Mouse (Mus musculus): ENCODE data around the gene Zfp385b. TPM values are rescaled to one million over a fixed set of nuclear protein-coding genes. Genes with fewer than 3 reads are reported as not detected.

Zfp385b gene
- polyA plus RNA-seq, 1 experiment from 2014 or later: 2.8 TPM

DNA sequence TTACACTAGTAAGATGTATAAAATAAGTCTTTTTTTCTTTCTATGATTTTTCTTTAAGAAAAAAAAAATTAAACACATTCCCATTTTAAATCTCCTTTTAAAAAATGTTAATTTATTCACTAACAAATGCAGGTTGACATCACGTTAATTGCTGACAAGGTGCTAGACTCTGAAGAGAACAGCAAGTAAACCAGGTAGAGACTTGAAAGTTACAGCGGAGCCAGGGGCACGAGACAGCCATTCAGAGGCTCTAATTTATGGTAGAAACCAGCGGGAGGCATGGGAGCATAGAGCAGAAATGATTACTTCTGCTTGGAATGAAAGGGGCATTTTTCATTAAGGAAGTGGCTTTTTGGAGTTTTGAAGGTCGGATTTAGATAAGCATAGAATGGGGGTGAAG, 401.4 kb downstream of the Zfp385b start:
- H3K36me3 ChIP-seq: no peaks in the 10 kb centered on the region
- no peak overlapping the region for H3K27ac ChIP-seq (replicated peaks)
- no peaks in the 10 kb centered on the region for H3K4me1 ChIP-seq
- H3K9me3 ChIP-seq: no peaks in the 10 kb centered on the region
- H3K9ac ChIP-seq (replicated peaks): no peak overlapping the region
- H3K4me3 ChIP-seq: no peak overlapping the region
- 72% methylated on average over 5 of the region's 5 CpGs for WGBS
- no peak for ATAC-seq (ENCODE audit: low FRiP score, low read depth)
- H3K27me3 ChIP-seq: no peaks in the 10 kb centered on the region
- no peak overlapping the region for H3K4me2 ChIP-seq (replicated peaks)

DNA sequence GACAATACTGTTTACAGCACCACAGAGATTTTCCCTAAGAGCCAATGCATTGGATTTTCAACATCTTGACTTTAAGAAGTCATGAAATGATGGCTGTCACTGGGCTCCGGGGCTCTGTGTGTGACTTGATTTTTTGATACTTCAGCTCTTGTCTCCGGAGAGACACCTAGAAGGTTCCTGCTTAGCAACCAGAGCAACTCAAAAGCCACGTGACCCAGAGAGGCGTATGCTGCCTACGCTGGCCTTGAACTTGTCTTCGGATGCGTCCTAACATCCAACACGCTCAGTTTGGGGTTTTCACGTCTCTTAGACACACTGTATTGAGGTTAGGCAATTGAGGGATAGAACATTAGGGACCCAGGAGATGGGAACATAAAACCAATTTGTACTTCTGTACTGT, 407.3 kb downstream of the Zfp385b start:
- WGBS: 93% methylated on average over 9 of the region's 9 CpGs
- H3K27me3 ChIP-seq: no peaks in the 10 kb centered on the region
- no peak for ATAC-seq (ENCODE audit: low FRiP score, low read depth)
- H3K27ac ChIP-seq (replicated peaks): no peak overlapping the region
- H3K9ac ChIP-seq (replicated peaks): no peak overlapping the region
- no peak overlapping the region for H3K4me2 ChIP-seq (replicated peaks)
- H3K36me3 ChIP-seq: no peaks in the 10 kb centered on the region
- no peaks in the 10 kb centered on the region for H3K4me1 ChIP-seq
- H3K9me3 ChIP-seq: no peaks in the 10 kb centered on the region
- no peak overlapping the region for H3K4me3 ChIP-seq

- ATAC-seq (ENCODE audit: low FRiP score, low read depth): no peak
- Histone ChIP-seq H3K4me3 (no peak overlapping the region), H3K4me2 (replicated peaks) (no peak overlapping the region), H3K27me3 (no peaks in the 10 kb centered on the region), H3K36me3 (no peaks in the 10 kb centered on the region), H3K4me1 (no peaks in the 10 kb centered on the region), H3K27ac (replicated peaks) (no peak overlapping the region), H3K9ac (replicated peaks) (no peak overlapping the region), H3K9me3 (no peaks in the 10 kb centered on the region)
- WGBS: 84% methylated on average over 13 of the region's 13 CpGs
Measured at GRCm38 (mm10) chr2:77411612-77412011, 407.8 kb downstream of the Zfp385b start.

- no peaks in the 10 kb centered on the region for H3K27me3 ChIP-seq
- H3K9ac ChIP-seq (replicated peaks): no peak overlapping the region
- no peaks in the 10 kb centered on the region for H3K4me1 ChIP-seq
- no peak overlapping the region for H3K27ac ChIP-seq (replicated peaks)
- no peaks in the 10 kb centered on the region for H3K36me3 ChIP-seq
- WGBS: 51% methylated on average over 4 of the region's 5 CpGs
- no peak overlapping the region for H3K4me2 ChIP-seq (replicated peaks)
- no peaks in the 10 kb centered on the region for H3K9me3 ChIP-seq
- ATAC-seq (ENCODE audit: low FRiP score, low read depth): peak; percentile 56; the same call in 1 of the 2 replicates
- H3K4me3 ChIP-seq: no peak overlapping the region
Measured at GRCm38 (mm10) chr2:77409521-77410135, 409.8 kb downstream of the Zfp385b start.

GRCm38 (mm10) chr2:77408972-77409371, 410.5 kb downstream of the Zfp385b start:
- no peak for ATAC-seq (ENCODE audit: low FRiP score, low read depth)
- H3K4me3 ChIP-seq: no peak overlapping the region
- 69% methylated on average over 7 of the region's 7 CpGs for WGBS
- H3K4me2 ChIP-seq (replicated peaks): no peak overlapping the region
- H3K9ac ChIP-seq (replicated peaks): no peak overlapping the region
- H3K4me1 ChIP-seq: no peaks in the 10 kb centered on the region
- H3K9me3 ChIP-seq: no peaks in the 10 kb centered on the region
- H3K36me3 ChIP-seq: no peaks in the 10 kb centered on the region
- no peaks in the 10 kb centered on the region for H3K27me3 ChIP-seq
- no peak overlapping the region for H3K27ac ChIP-seq (replicated peaks)

DNA sequence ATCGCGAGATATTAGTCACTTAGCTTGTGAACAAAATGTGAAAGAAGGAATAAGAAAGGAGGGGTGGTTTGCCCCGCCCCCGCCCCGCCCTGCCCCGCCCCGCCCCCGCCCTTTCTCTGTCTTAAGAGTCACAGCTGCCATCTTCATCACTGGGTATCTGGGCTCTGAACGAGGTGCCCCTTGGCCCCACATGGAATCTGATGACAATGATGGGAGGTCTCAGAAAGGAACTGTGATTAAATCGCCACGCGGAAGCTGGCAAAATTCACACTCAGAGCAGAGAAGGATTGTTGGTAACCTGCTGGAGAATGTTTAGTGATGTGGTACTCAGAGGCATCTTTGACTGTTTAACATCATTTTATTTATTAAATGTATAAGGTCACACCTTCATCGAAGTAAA, 417.1 kb downstream of the Zfp385b start:
- ATAC-seq (ENCODE audit: low FRiP score, low read depth): peak; percentile 54
- WGBS: 21% methylated on average over 13 of the region's 13 CpGs
- Histone ChIP-seq H3K4me3 (peak overlapping the region; percentile 19), H3K4me1 (peaks cover 10% of the 10 kb centered on the region), H3K9me3 (no peaks in the 10 kb centered on the region), H3K4me2 (replicated peaks) (peak overlapping the region; percentile 46), H3K27ac (replicated peaks) (no peak overlapping the region), H3K9ac (replicated peaks) (no peak overlapping the region), H3K36me3 (no peaks in the 10 kb centered on the region), H3K27me3 (no peaks in the 10 kb centered on the region)

- Histone ChIP-seq H3K27me3 (no peaks in the 10 kb centered on the region), H3K4me2 (replicated peaks) (peak overlapping the region; percentile 46), H3K4me3 (peak overlapping the region; percentile 19), H3K27ac (replicated peaks) (0 out of 2 replicates have a peak overlapping the region, but pooled peaks have one; percentile 3), H3K36me3 (no peaks in the 10 kb centered on the region), H3K9ac (replicated peaks) (0 out of 2 replicates have a peak overlapping the region, but pooled peaks have one; percentile 17), H3K9me3 (no peaks in the 10 kb centered on the region), H3K4me1 (peaks cover 10% of the 10 kb centered on the region)
- 8% methylated on average over 13 of the region's 13 CpGs for WGBS
- ATAC-seq (ENCODE audit: low FRiP score, low read depth): peak; percentile 71
Measured at GRCm38 (mm10) chr2:77401438-77402235, 417.8 kb downstream of the Zfp385b start.

DNA sequence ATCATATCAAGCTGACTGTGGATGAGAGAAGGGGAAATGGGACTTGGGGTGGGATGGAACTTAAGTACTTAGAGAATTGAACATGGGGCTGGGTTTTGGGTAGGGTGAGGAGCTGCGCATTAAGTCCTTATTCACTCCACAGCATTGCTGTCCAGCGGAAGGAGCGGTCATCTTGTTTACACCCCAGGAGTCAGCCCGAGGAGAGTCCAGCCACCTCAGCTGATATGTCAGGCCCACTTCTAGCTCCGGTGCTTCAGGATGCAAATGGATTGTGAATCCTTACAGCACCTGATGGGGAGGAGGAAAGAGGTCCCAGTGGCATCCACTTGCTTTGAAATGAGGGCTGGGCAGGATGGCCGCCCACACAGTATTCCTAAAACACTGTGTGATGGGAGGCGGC, 425.6 kb downstream of the Zfp385b start:
- WGBS: 92% methylated on average over 7 of the region's 7 CpGs
- Histone ChIP-seq H3K27me3 (no peaks in the 10 kb centered on the region), H3K27ac (replicated peaks) (no peak overlapping the region), H3K4me3 (no peak overlapping the region), H3K9ac (replicated peaks) (no peak overlapping the region), H3K36me3 (no peaks in the 10 kb centered on the region), H3K4me1 (no peaks in the 10 kb centered on the region), H3K9me3 (no peaks in the 10 kb centered on the region), H3K4me2 (replicated peaks) (no peak overlapping the region)
- ATAC-seq (ENCODE audit: low FRiP score, low read depth): no peak

DNA sequence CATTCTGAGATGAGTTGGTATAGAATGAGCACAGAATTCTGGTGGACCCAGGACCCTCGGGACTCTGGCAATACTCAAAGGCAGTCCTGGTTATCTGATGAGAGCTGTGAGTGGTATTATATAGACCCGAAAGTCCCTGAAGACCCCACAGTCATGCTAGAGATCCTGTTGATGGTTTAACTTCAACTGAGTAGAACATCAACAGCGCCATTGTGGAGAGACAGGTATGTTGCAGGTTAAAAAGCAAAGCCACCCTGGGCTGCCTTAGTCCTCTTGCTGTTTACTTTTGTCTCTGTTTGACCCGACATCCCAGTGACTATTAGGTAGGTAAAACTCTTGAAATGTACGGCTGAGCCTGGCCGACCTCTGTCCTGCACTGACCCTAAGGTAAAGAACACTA, 431.3 kb downstream of the Zfp385b start:
- no peaks in the 10 kb centered on the region for H3K4me1 ChIP-seq
- H3K9me3 ChIP-seq: no peaks in the 10 kb centered on the region
- H3K27ac ChIP-seq (replicated peaks): no peak overlapping the region
- WGBS: 88% methylated on average over 6 of the region's 6 CpGs
- no peak overlapping the region for H3K9ac ChIP-seq (replicated peaks)
- no peaks in the 10 kb centered on the region for H3K27me3 ChIP-seq
- no peaks in the 10 kb centered on the region for H3K36me3 ChIP-seq
- no peak for ATAC-seq (ENCODE audit: low FRiP score, low read depth)
- no peak overlapping the region for H3K4me2 ChIP-seq (replicated peaks)
- H3K4me3 ChIP-seq: no peak overlapping the region

DNA sequence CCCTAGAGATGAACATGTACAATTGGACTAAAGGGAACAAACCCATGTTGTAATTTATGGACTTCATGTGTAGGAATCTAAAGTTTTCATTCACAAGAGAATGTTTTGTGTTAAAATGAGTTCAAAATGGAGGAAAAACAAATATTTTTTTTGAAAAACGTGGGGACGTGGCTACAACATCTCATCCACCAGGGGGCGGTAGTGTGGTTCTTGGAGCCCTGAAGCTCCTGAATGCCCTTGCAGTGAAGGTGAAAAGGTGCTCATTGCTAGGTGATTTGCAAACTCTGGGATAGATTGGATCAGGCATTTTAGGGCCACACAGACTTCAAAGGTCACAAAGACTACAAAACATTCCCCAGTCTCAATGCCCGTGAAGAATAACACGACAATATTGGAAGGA, 432.9 kb downstream of the Zfp385b start:
- WGBS: 32% methylated on average over 5 of the region's 5 CpGs
- H3K4me3 ChIP-seq: no peak overlapping the region
- no peaks in the 10 kb centered on the region for H3K9me3 ChIP-seq
- H3K27me3 ChIP-seq: no peaks in the 10 kb centered on the region
- no peaks in the 10 kb centered on the region for H3K36me3 ChIP-seq
- no peak for ATAC-seq (ENCODE audit: low FRiP score, low read depth)
- no peak overlapping the region for H3K27ac ChIP-seq (replicated peaks)
- H3K9ac ChIP-seq (replicated peaks): no peak overlapping the region
- no peaks in the 10 kb centered on the region for H3K4me1 ChIP-seq
- H3K4me2 ChIP-seq (replicated peaks): no peak overlapping the region

DNA sequence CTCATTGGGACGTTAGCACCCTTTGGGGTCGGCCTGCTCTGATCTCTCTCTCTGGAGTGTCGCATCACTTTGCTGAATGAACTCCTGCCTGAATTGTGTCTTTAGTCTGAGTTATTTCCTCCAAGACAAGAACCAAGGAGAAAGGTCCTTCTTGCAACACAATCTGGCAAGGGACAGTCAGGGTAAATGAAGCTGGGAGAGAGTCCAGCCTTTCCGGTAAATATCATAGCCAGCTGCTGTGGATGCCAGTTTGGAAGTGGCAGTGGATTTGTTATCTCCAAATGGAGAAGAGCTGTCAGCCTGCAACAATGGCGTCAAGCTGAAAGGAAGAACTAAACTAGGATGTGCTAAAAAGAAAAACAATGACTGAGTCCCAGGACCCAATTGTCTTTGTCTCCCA, 436.7 kb downstream of the Zfp385b start:
- H3K4me2 ChIP-seq (replicated peaks): no peak overlapping the region
- H3K9me3 ChIP-seq: no peaks in the 10 kb centered on the region
- WGBS: 78% methylated on average over 5 of the region's 5 CpGs
- ATAC-seq (ENCODE audit: low FRiP score, low read depth): no peak
- no peaks in the 10 kb centered on the region for H3K4me1 ChIP-seq
- no peak overlapping the region for H3K9ac ChIP-seq (replicated peaks)
- H3K27ac ChIP-seq (replicated peaks): no peak overlapping the region
- H3K27me3 ChIP-seq: no peaks in the 10 kb centered on the region
- no peak overlapping the region for H3K4me3 ChIP-seq
- no peaks in the 10 kb centered on the region for H3K36me3 ChIP-seq

DNA sequence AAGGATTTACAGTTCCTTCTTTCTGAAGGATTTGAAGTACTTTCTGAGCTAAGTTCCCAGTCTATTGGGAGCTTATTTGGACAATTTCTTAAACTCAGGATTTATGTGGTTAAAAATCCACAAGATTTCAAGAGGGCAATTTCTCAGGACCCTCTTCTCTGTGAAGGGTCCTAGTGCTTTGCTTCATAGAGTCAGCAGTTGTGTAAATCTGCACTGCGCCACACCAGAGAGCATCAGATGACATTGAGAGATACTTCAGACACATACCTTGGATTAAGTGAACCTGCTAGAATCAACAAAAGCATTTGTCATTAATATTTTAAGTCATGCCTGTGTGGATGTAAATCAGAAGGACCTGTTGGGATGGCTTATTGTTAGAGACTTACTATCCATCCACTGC, 439.5 kb downstream of the Zfp385b start:
- Histone ChIP-seq H3K27me3 (no peaks in the 10 kb centered on the region), H3K9ac (replicated peaks) (no peak overlapping the region), H3K27ac (replicated peaks) (no peak overlapping the region), H3K4me3 (no peak overlapping the region), H3K9me3 (no peaks in the 10 kb centered on the region), H3K4me1 (no peaks in the 10 kb centered on the region), H3K36me3 (no peaks in the 10 kb centered on the region), H3K4me2 (replicated peaks) (no peak overlapping the region)
- ATAC-seq (ENCODE audit: low FRiP score, low read depth): no peak
- 100% methylated on average over 1 of the region's 1 CpGs for WGBS

All from midbrain, embryonic 12.5 days (tissue).